Mouse (Mus musculus) midbrain, embryonic 16.5 days (tissue): ENCODE data around the gene Fto. TPM values are rescaled to one million over a fixed set of nuclear protein-coding genes. Genes with fewer than 3 reads are reported as not detected.

ENCODE experiments used
- ATAC-seq: fragments of 200-750 bp; cut with Nextera tagmentation; 2 replicates; pipeline ENCODE4 v1.8.0; 2017; ENCODE audit warnings: moderate TSS enrichment
- H3K27ac ChIP-seq: fragments of 300-500 bp; sonication (generic); 2 replicates; pipeline ENCODE4 v1.5.1; 2014; ENCODE audit warnings: mild to moderate bottlenecking, low read length, mixed read lengths
- H3K27me3 ChIP-seq: fragments of 300-500 bp; sonication (generic); 2 replicates; pipeline ENCODE4 v1.6.1; 2014; ENCODE audit warnings: low read depth, low read length, mixed read lengths; ENCODE audit not compliant: control insufficient read depth, insufficient read depth
- H3K36me3 ChIP-seq: fragments of 300-500 bp; sonication (generic); 2 replicates; pipeline ENCODE4 v1.6.1; 2014; ENCODE audit warnings: mild to moderate bottlenecking, low read length, moderate library complexity, mixed read lengths; ENCODE audit not compliant: control insufficient read depth, insufficient read depth
- H3K4me1 ChIP-seq: fragments of 300-500 bp; sonication (generic); 2 replicates; pipeline ENCODE4 v1.6.1; 2014; ENCODE audit warnings: mild to moderate bottlenecking, low read length, mixed read lengths; ENCODE audit not compliant: control insufficient read depth, insufficient read depth
- H3K4me2 ChIP-seq: fragments of 300-500 bp; sonication (generic); 2 replicates; pipeline ENCODE4 v1.6.1; 2014; ENCODE audit warnings: mild to moderate bottlenecking, low read length, mixed read lengths
- H3K4me3 ChIP-seq: fragments of 300-500 bp; sonication (generic); 2 replicates; pipeline ENCODE4 v1.5.1; 2014; ENCODE audit warnings: low read depth, mild to moderate bottlenecking, low read length, moderate library complexity, mixed read lengths
- H3K9ac ChIP-seq: fragments of 300-500 bp; sonication (generic); 2 replicates; pipeline ENCODE4 v1.6.1; 2014; ENCODE audit warnings: low read depth, low read length, mixed read lengths
- H3K9me3 ChIP-seq: fragments of 300-500 bp; sonication (generic); replicated peaks from 2 replicates; pipeline ENCODE4 v1.6.1; 2014; ENCODE audit warnings: mild to moderate bottlenecking, low read length, mixed read lengths; ENCODE audit not compliant: control insufficient read depth, poor library complexity, severe bottlenecking
- WGBS: fragments of 180-500 bp; shearing (Covaris S2); extraction: QIAGEN DNeasy Blood & Tissue Kit; methylation state at CpG from one replicate; pipeline ENCODE4 v1.1.7; 2014; 5-methylcytosine and 5-hydroxymethylcytosine counted together
- polyA plus RNA-seq: library from polyadenylated mRNA; unstranded; fragments of >200 nt; fragmentation: Nextera tagmentation; extraction: Ambion mirVana; gene quantifications from 2 replicates; pipeline ENCODE4 v1.2.1, GENCODE M21; 2015

The Fto gene
- polyA plus RNA-seq, 1 experiment from 2014 or later, result 177 TPM

DNA sequence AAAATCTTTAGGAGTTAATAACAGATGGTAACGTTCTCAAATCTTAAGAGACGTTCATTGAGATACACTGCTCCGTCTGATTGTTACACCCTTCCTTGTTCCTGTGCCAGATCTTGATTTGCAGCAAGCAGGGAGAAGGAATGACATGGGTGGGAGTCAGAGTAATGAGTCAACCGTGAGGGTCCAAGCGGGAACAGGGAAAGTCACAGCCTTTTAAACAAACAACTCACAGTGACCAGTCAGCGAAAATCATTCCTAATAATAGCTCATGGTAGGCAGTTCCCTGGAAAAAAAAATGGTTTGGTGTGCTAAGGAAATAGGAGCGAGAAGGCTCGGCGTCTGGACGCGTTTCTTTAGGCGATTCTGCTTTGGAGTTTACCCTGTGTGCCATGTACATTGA lies 208.9 kb downstream of the Fto start:
- H3K4me2 ChIP-seq, result no peak overlapping the region
- WGBS, result 80% methylated on average over 12 of the region's 12 CpGs

DNA sequence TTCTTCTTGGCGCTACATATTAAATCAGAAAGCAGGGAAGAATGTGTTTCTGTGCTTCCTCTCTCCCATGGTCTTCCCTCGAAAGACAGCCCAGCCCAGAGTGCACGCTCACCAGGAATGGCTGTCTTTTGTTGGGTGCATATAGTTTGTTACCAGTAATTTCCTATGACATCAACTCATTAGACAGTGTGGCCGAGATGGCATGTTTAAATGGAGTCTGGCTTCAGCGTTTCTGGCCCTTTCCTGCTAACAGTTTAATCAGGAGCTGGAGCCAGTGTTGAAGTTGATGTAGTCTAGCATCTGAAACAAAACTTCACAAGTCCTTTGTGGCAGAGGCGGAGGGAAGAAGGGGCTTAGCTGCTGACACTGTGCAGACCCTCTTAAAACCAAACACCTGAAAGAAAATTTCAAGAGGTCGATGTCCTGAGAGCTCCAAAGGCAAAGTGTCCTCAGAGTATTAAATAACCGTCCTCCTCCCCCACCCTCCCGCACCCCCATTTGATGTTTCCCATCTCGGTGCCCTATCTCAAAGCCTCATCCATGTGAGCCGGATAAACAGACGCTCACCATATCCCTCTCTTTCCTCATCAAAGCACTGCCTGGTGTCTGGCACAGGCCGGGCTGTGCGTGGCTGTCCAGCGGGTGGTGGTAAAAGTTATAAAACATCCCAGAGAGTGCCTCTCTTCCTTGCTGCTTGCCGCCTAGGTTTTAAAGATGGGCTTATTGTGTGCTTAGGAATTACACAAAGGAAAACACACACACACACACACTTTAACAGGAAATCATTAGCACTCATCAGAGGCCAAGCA lies 210.9 kb downstream of the Fto start:
- 34% methylated on average over 16 of the region's 16 CpGs for WGBS
- no peak overlapping the region for H3K9ac ChIP-seq
- 0 out of 2 replicates have a peak, but pooled peaks cover 6% of the 10 kb centered on the region for H3K4me1 ChIP-seq
- no peak overlapping the region for H3K4me2 ChIP-seq
- H3K36me3 ChIP-seq, result no peaks in the 10 kb centered on the region
- H3K4me3 ChIP-seq, result no peak overlapping the region
- no peak overlapping the region for H3K27ac ChIP-seq
- H3K9me3 ChIP-seq, result no peaks in the 10 kb centered on the region
- no peaks in the 10 kb centered on the region; the same call in none of the 2 replicates for H3K27me3 ChIP-seq
- ATAC-seq, result no peak

More for the DNA sequence above, 208.9 kb downstream of the Fto start:
- Histone ChIP-seq H3K27ac (no peak overlapping the region), H3K4me1 (0 out of 2 replicates have a peak, but pooled peaks cover 5% of the 10 kb centered on the region), H3K36me3 (no peaks in the 10 kb centered on the region), H3K4me3 (no peak overlapping the region), H3K27me3 (no peaks in the 10 kb centered on the region; the same call in none of the 2 replicates), H3K9me3 (no peaks in the 10 kb centered on the region), H3K9ac (no peak overlapping the region)
- ATAC-seq, result no peak

DNA sequence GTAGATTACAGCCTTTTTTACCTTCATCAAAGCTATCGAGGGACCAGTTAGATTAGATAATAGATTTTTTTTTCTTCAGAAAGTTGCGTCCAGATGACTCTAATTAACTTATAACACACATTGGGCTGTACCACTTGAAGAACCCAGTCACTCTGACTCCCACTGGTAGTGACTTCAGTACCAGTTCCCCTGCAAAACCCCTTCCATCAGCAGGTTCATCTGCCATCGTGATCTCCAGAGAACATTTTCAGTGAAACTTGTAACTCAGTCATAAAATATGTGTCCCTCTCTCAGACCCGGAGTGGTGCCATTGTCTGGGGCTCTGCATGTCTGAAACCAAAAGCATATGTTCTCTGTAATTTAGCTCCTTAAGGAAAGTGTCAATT lies 211.5 kb downstream of the Fto start:
- Histone ChIP-seq H3K4me1 (0 out of 2 replicates have a peak, but pooled peaks cover 6% of the 10 kb centered on the region), H3K36me3 (no peaks in the 10 kb centered on the region), H3K27me3 (no peaks in the 10 kb centered on the region; the same call in none of the 2 replicates), H3K4me3 (no peak overlapping the region), H3K27ac (no peak overlapping the region), H3K9me3 (no peaks in the 10 kb centered on the region), H3K4me2 (no peak overlapping the region), H3K9ac (no peak overlapping the region)
- 19% methylated on average over 4 of the region's 4 CpGs for WGBS
- ATAC-seq, result no peak

DNA sequence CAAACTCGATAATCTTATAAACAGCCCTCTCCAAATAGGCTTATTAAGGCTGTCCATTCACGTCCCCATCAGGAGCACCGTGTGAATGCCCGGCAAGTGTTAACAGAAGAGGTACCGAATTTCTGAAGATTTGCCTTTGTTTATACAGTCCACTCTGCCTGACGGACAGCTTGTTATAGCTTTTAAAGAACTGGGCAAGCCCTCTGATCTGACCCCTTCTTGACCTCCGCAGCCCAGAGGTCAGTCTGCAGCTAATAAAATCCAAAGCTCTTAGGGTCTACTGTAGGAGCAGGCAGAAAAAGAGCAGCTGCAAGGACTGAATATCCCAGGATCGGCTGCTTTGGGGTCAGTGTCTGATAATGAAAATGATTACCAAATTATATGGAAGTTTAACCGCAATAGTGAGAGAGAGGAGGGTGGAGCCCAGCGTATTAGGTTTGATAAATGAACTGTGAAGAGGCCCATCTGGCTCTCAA lies 212.1 kb downstream of the Fto start:
- WGBS, result 17% methylated on average over 10 of the region's 10 CpGs
- no peaks in the 10 kb centered on the region for H3K9me3 ChIP-seq
- H3K36me3 ChIP-seq, result no peaks in the 10 kb centered on the region
- ATAC-seq, result no peak
- no peaks in the 10 kb centered on the region; the same call in none of the 2 replicates for H3K27me3 ChIP-seq
- no peak overlapping the region for H3K27ac ChIP-seq
- 0 out of 2 replicates have a peak, but pooled peaks cover 6% of the 10 kb centered on the region for H3K4me1 ChIP-seq
- no peak overlapping the region for H3K4me3 ChIP-seq
- H3K4me2 ChIP-seq, result no peak overlapping the region
- no peak overlapping the region for H3K9ac ChIP-seq

DNA sequence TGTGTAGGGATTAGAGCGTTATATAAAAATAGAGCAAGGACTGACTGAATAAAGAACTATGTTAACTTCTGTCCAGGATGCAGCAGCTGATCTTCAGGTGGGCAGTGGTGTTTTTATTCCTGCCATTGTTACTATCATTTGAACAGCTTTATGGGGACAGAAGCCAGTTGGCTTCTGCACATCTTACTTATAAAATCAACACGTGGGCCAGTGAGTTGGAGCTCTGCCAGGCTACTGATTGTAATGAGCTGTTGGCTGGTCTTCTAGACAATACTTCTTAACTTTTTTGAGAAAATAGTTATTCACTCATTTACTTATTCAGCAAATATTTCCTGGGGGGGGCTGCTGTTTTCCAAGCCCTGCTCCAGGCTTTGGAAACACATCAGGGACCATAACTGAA lies 215.6 kb downstream of the Fto start:
- no peak overlapping the region for H3K4me3 ChIP-seq
- ATAC-seq, result no peak
- no peaks in the 10 kb centered on the region for H3K36me3 ChIP-seq
- no peak overlapping the region for H3K9ac ChIP-seq
- WGBS, result 63% methylated on average over 2 of the region's 2 CpGs
- H3K27ac ChIP-seq, result no peak overlapping the region
- no peaks in the 10 kb centered on the region; the same call in 1 of the 2 replicates for H3K27me3 ChIP-seq
- H3K4me1 ChIP-seq, result peaks cover 21% of the 10 kb centered on the region
- H3K9me3 ChIP-seq, result no peaks in the 10 kb centered on the region
- no peak overlapping the region for H3K4me2 ChIP-seq

DNA sequence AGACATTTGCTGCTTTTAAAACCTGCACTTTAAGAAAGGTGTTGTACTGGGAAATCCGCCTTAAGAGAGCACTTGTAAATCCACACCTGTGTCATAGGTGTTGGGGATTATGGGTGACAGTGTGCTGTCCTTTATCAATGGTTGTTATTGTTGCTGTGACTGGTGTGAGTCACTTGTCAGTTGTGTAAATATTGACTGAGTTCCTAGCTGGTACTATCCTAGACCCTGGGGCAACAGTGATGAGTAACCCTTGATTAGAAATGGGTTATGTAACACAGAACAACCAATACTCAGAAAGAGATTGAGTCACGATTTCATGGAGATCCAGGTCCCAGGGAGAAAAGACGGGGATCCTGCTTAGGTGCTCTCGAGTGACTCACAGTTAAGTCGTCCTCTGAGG lies 216.4 kb downstream of the Fto start:
- no peak for ATAC-seq
- H3K9ac ChIP-seq, result no peak overlapping the region
- no peaks in the 10 kb centered on the region for H3K9me3 ChIP-seq
- WGBS, result 89% methylated on average over 5 of the region's 5 CpGs
- H3K36me3 ChIP-seq, result no peaks in the 10 kb centered on the region
- H3K4me1 ChIP-seq, result peaks cover 25% of the 10 kb centered on the region
- H3K4me2 ChIP-seq, result no peak overlapping the region
- H3K27ac ChIP-seq, result no peak overlapping the region
- H3K4me3 ChIP-seq, result no peak overlapping the region
- H3K27me3 ChIP-seq, result no peaks in the 10 kb centered on the region; the same call in 1 of the 2 replicates

DNA sequence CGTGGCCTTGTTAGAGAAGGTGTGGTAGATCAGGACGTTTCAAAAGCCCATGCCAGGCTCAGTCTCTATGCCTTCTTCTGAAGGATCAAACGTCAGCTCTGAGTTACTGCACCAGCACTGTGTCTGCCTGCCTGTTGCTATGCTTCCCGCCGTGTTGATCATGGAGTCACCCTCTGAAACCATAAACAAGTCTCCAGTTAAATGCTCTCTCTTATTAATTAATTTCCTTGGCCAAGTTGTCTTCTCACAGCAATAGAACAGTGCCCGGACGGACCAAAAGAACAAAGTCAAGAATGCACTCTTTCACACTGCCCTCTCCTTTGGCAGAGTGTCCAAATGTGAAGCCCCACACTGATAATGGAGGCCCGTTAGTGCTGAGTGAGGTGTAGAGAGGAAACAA lies 217.3 kb downstream of the Fto start:
- Histone ChIP-seq H3K27me3 (no peaks in the 10 kb centered on the region; the same call in 1 of the 2 replicates), H3K36me3 (no peaks in the 10 kb centered on the region), H3K9me3 (no peaks in the 10 kb centered on the region), H3K4me3 (no peak overlapping the region), H3K9ac (no peak overlapping the region), H3K4me1 (peaks cover 23% of the 10 kb centered on the region), H3K4me2 (no peak overlapping the region), H3K27ac (no peak overlapping the region)
- ATAC-seq, result no peak
- WGBS, result 84% methylated on average over 8 of the region's 8 CpGs

DNA sequence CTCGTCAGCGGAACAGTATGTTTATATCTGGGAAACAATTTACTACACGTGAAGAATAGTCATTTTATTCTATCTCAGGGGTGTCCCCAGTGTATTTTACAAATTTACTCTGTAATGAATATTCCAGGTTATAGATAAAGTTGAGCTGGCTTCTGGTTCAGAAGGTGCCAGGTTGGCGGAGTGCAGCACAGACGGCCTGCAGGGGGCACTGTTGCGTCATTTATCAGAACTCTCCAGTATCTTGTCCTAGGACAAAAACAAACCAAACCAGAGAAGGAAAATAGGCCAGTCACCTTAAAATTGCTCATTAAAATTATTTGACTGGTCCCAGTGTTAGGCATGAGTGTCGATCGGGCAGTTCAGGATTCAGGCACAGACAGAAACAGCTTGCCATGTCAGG lies 218.6 kb downstream of the Fto start:
- Histone ChIP-seq H3K27ac (no peak overlapping the region), H3K4me2 (no peak overlapping the region), H3K9me3 (no peaks in the 10 kb centered on the region), H3K9ac (no peak overlapping the region), H3K27me3 (no peaks in the 10 kb centered on the region; the same call in 1 of the 2 replicates), H3K4me3 (no peak overlapping the region), H3K4me1 (peaks cover 22% of the 10 kb centered on the region), H3K36me3 (no peaks in the 10 kb centered on the region)
- peak; percentile 49; the same call in 1 of the 2 replicates for ATAC-seq
- 23% methylated on average over 8 of the region's 8 CpGs for WGBS
